Mouse (Mus musculus): ENCODE measurements around the gene Fam117a.

GRCm38 (mm10) chr11:95365596-95365995, 28.8 kb downstream of the Fam117a start:
- TF ChIP-seq HCFC1 (IDR thresholded peaks at IDR 0.05; ENCODE audit: borderline replicate concordance, insufficient read depth, low read length) (no peak), ZNF384 (IDR thresholded peaks at IDR 0.05; ENCODE audit: low read depth, low read length) (no peak)

All from ES-E14 (cell line).